Mouse (Mus musculus): ENCODE measurements around the gene Ppp1r12b. TPM values are rescaled to one million over a fixed set of nuclear protein-coding genes. Genes with fewer than 3 reads are reported as not detected.

Ppp1r12b gene
- polyA plus RNA-seq, 1 experiment from 2014 or later = 35.9 TPM

GRCm38 (mm10) chr1:134713421-134713969, 242.2 kb downstream of the Ppp1r12b start:
- Histone ChIP-seq H3K9me3 (ENCODE audit: control insufficient read depth, low read length) (no peaks in the 10 kb centered on the region), H3K9ac (ENCODE audit: low read length) (no peak overlapping the region), H3K27me3 (ENCODE audit: control insufficient read depth, insufficient read depth, low read length) (peaks cover 53% of the 10 kb centered on the region), H3K4me3 (ENCODE audit: control insufficient read depth in 1 of 2, insufficient read depth in 1 of 2, low read depth in 1 of 2, low read length in 2 of 2) (no peak overlapping the region), H3K4me1 (ENCODE audit: control insufficient read depth in 2 of 2, insufficient read depth in 2 of 2, low read length in 2 of 2) (peaks cover 9 to 19% of the 10 kb centered on the region in 2 experiments; a peak in 3 of 4 replicates), H3K4me2 (ENCODE audit: low read length) (no peak overlapping the region), H3K36me3 (ENCODE audit: control insufficient read depth, insufficient read depth, low read length) (no peaks in the 10 kb centered on the region), H3K27ac (replicated peaks in 1 of 2; ENCODE audit: control insufficient read depth in 1 of 2, insufficient read depth in 1 of 2, low read depth in 2 of 2, low read length in 2 of 2) (no peak overlapping the region)
- 47% methylated on average over 11 of the region's 11 CpGs for WGBS
- no peak for ATAC-seq (ENCODE audit: insufficient number of reproducible peaks, insufficient read depth, low FRiP score, low read depth)

GRCm38 (mm10) chr1:134712781-134713299, 242.9 kb downstream of the Ppp1r12b start:
- Histone ChIP-seq H3K9me3 (ENCODE audit: control insufficient read depth, low read length) (no peaks in the 10 kb centered on the region), H3K36me3 (ENCODE audit: control insufficient read depth, insufficient read depth, low read length) (no peaks in the 10 kb centered on the region), H3K9ac (ENCODE audit: low read length) (no peak overlapping the region), H3K4me3 (ENCODE audit: control insufficient read depth in 1 of 2, insufficient read depth in 1 of 2, low read depth in 1 of 2, low read length in 2 of 2) (no peak overlapping the region), H3K27ac (replicated peaks in 1 of 2; ENCODE audit: control insufficient read depth in 1 of 2, insufficient read depth in 1 of 2, low read depth in 2 of 2, low read length in 2 of 2) (no peak overlapping the region), H3K27me3 (ENCODE audit: control insufficient read depth, insufficient read depth, low read length) (peaks cover 59% of the 10 kb centered on the region), H3K4me2 (ENCODE audit: low read length) (no peak overlapping the region), H3K4me1 (ENCODE audit: control insufficient read depth in 2 of 2, insufficient read depth in 2 of 2, low read length in 2 of 2) (peaks cover 9 to 21% of the 10 kb centered on the region in 2 experiments; a peak in 3 of 4 replicates)
- no peak for ATAC-seq (ENCODE audit: insufficient number of reproducible peaks, insufficient read depth, low FRiP score, low read depth)
- 78% methylated on average over 9 of the region's 9 CpGs for WGBS

- Histone ChIP-seq H3K4me3 (ENCODE audit: control insufficient read depth in 1 of 2, insufficient read depth in 1 of 2, low read depth in 1 of 2, low read length in 2 of 2) (no peak overlapping the region), H3K4me2 (ENCODE audit: low read length) (no peak overlapping the region), H3K27me3 (ENCODE audit: control insufficient read depth, insufficient read depth, low read length) (peaks cover 71% of the 10 kb centered on the region), H3K4me1 (ENCODE audit: control insufficient read depth in 2 of 2, insufficient read depth in 2 of 2, low read length in 2 of 2) (peaks cover 9 to 21% of the 10 kb centered on the region in 2 experiments; a peak in 3 of 4 replicates), H3K27ac (replicated peaks in 1 of 2; ENCODE audit: control insufficient read depth in 1 of 2, insufficient read depth in 1 of 2, low read depth in 2 of 2, low read length in 2 of 2) (no peak overlapping the region), H3K9me3 (ENCODE audit: control insufficient read depth, low read length) (no peaks in the 10 kb centered on the region), H3K9ac (ENCODE audit: low read length) (no peak overlapping the region), H3K36me3 (ENCODE audit: control insufficient read depth, insufficient read depth, low read length) (no peaks in the 10 kb centered on the region)
- no peak for ATAC-seq (ENCODE audit: insufficient number of reproducible peaks, insufficient read depth, low FRiP score, low read depth)
- 61% methylated on average over 5 of the region's 5 CpGs for WGBS
Observed at GRCm38 (mm10) chr1:134711653-134712052, 244.1 kb downstream of the Ppp1r12b start.

GRCm38 (mm10) chr1:134711061-134711460, 244.7 kb downstream of the Ppp1r12b start:
- Histone ChIP-seq H3K9ac (ENCODE audit: low read length) (no peak overlapping the region), H3K9me3 (ENCODE audit: control insufficient read depth, low read length) (no peaks in the 10 kb centered on the region), H3K27me3 (ENCODE audit: control insufficient read depth, insufficient read depth, low read length) (peaks cover 77% of the 10 kb centered on the region), H3K27ac (replicated peaks in 1 of 2; ENCODE audit: control insufficient read depth in 1 of 2, insufficient read depth in 1 of 2, low read depth in 2 of 2, low read length in 2 of 2) (no peak overlapping the region), H3K4me3 (ENCODE audit: control insufficient read depth in 1 of 2, insufficient read depth in 1 of 2, low read depth in 1 of 2, low read length in 2 of 2) (no peak overlapping the region), H3K36me3 (ENCODE audit: control insufficient read depth, insufficient read depth, low read length) (no peaks in the 10 kb centered on the region), H3K4me2 (ENCODE audit: low read length) (no peak overlapping the region), H3K4me1 (ENCODE audit: control insufficient read depth in 2 of 2, insufficient read depth in 2 of 2, low read length in 2 of 2) (peaks cover 9 to 21% of the 10 kb centered on the region in 2 experiments; a peak in 3 of 4 replicates)
- WGBS = 59% methylated on average over 7 of the region's 7 CpGs
- ATAC-seq (ENCODE audit: insufficient number of reproducible peaks, insufficient read depth, low FRiP score, low read depth) = no peak

GRCm38 (mm10) chr1:134709411-134710306, 246.1 kb downstream of the Ppp1r12b start:
- Histone ChIP-seq H3K27me3 (ENCODE audit: control insufficient read depth, insufficient read depth, low read length) (peaks cover 85% of the 10 kb centered on the region), H3K4me2 (ENCODE audit: low read length) (peak overlapping the region; percentile 97), H3K9me3 (ENCODE audit: control insufficient read depth, low read length) (no peaks in the 10 kb centered on the region), H3K4me1 (ENCODE audit: control insufficient read depth in 2 of 2, insufficient read depth in 2 of 2, low read length in 2 of 2) (peaks cover 11 to 21% of the 10 kb centered on the region in 2 experiments; a peak in 3 of 4 replicates), H3K9ac (ENCODE audit: low read length) (peak overlapping the region; percentile 64), H3K36me3 (ENCODE audit: control insufficient read depth, insufficient read depth, low read length) (no peaks in the 10 kb centered on the region), H3K27ac (replicated peaks in 1 of 2; ENCODE audit: control insufficient read depth in 1 of 2, insufficient read depth in 1 of 2, low read depth in 2 of 2, low read length in 2 of 2) (no peak overlapping the region), H3K4me3 (ENCODE audit: control insufficient read depth in 1 of 2, insufficient read depth in 1 of 2, low read depth in 1 of 2, low read length in 2 of 2) (peak overlapping the region; percentile 51 to 52)
- ATAC-seq (ENCODE audit: insufficient number of reproducible peaks, insufficient read depth, low FRiP score, low read depth) = no peak
- WGBS = 15% methylated on average over 26 of the region's 26 CpGs

GRCm38 (mm10) chr1:134708801-134709385, 246.8 kb downstream of the Ppp1r12b start:
- Histone ChIP-seq H3K27ac (replicated peaks in 1 of 2; ENCODE audit: control insufficient read depth in 1 of 2, insufficient read depth in 1 of 2, low read depth in 2 of 2, low read length in 2 of 2) (no peak overlapping the region), H3K4me1 (ENCODE audit: control insufficient read depth in 2 of 2, insufficient read depth in 2 of 2, low read length in 2 of 2) (peaks cover 11 to 21% of the 10 kb centered on the region in 2 experiments; a peak in 3 of 4 replicates), H3K36me3 (ENCODE audit: control insufficient read depth, insufficient read depth, low read length) (no peaks in the 10 kb centered on the region), H3K9me3 (ENCODE audit: control insufficient read depth, low read length) (no peaks in the 10 kb centered on the region), H3K4me2 (ENCODE audit: low read length) (peak overlapping the region; percentile 97), H3K27me3 (ENCODE audit: control insufficient read depth, insufficient read depth, low read length) (peaks cover 80% of the 10 kb centered on the region), H3K9ac (ENCODE audit: low read length) (peak overlapping the region; percentile 64), H3K4me3 (ENCODE audit: control insufficient read depth in 1 of 2, insufficient read depth in 1 of 2, low read depth in 1 of 2, low read length in 2 of 2) (peak overlapping the region; percentile 51 to 52)
- ATAC-seq (ENCODE audit: insufficient number of reproducible peaks, insufficient read depth, low FRiP score, low read depth) = no peak
- WGBS = under 1% methylated on average over 46 of the region's 46 CpGs

GRCm38 (mm10) chr1:134708274-134708673, 247.5 kb downstream of the Ppp1r12b start:
- no peak overlapping the region for H3K9ac ChIP-seq (ENCODE audit: low read length)
- H3K4me1 ChIP-seq (ENCODE audit: control insufficient read depth in 2 of 2, insufficient read depth in 2 of 2, low read length in 2 of 2) = peaks cover 11 to 21% of the 10 kb centered on the region in 2 experiments; a peak in 3 of 4 replicates
- no peak for ATAC-seq (ENCODE audit: insufficient number of reproducible peaks, insufficient read depth, low FRiP score, low read depth)
- H3K4me3 ChIP-seq (ENCODE audit: control insufficient read depth in 1 of 2, insufficient read depth in 1 of 2, low read depth in 1 of 2, low read length in 2 of 2) = peak overlapping the region in 1 of 2 experiments; percentile 52; a peak in 2 of 4 replicates
- WGBS = 19% methylated on average over 8 of the region's 8 CpGs
- H3K36me3 ChIP-seq (ENCODE audit: control insufficient read depth, insufficient read depth, low read length) = no peaks in the 10 kb centered on the region
- peaks cover 73% of the 10 kb centered on the region for H3K27me3 ChIP-seq (ENCODE audit: control insufficient read depth, insufficient read depth, low read length)
- no peak overlapping the region for H3K27ac ChIP-seq (replicated peaks in 1 of 2; ENCODE audit: control insufficient read depth in 1 of 2, insufficient read depth in 1 of 2, low read depth in 2 of 2, low read length in 2 of 2)
- H3K4me2 ChIP-seq (ENCODE audit: low read length) = peak overlapping the region; percentile 97
- no peaks in the 10 kb centered on the region for H3K9me3 ChIP-seq (ENCODE audit: control insufficient read depth, low read length)
